Mouse (Mus musculus) cortical plate, adult 2 months (tissue): Measurements from ENCODE around the gene Cwc27.

ENCODE experiments used
- CTCF ChIP-seq: fragments of 200-500 bp; IDR thresholded peaks from 2 replicates; pipeline ENCODE4 v1.5.1; 2011; ENCODE audit warnings: mild to moderate bottlenecking, control low read depth, low read length; ENCODE audit not compliant: insufficient read depth; ENCODE audit errors: extremely low read depth
- POLR2A ChIP-seq: fragments of 200-500 bp; IDR thresholded peaks from 2 replicates; pipeline ENCODE4 v1.6.1; 2011; ENCODE audit warnings: mild to moderate bottlenecking, low read length, control low read depth; ENCODE audit not compliant: insufficient read depth; ENCODE audit errors: extremely low read depth

GRCm38 (mm10) chr13:104656666-104657272, 160.2 kb downstream of the Cwc27 start:
- TF ChIP-seq POLR2A (no peak), CTCF (no peak)
